Mouse (Mus musculus) frontal cortex, postnatal 36 days (tissue): ENCODE data around the gene Por.

Source experiments
- DNase-seq, 2 experiments: peaks; one replicate each; pipeline ENCODE4 v3.0.0; 2022; ENCODE audit warnings: low spot score in 2 of 2

Gene Por

DNA sequence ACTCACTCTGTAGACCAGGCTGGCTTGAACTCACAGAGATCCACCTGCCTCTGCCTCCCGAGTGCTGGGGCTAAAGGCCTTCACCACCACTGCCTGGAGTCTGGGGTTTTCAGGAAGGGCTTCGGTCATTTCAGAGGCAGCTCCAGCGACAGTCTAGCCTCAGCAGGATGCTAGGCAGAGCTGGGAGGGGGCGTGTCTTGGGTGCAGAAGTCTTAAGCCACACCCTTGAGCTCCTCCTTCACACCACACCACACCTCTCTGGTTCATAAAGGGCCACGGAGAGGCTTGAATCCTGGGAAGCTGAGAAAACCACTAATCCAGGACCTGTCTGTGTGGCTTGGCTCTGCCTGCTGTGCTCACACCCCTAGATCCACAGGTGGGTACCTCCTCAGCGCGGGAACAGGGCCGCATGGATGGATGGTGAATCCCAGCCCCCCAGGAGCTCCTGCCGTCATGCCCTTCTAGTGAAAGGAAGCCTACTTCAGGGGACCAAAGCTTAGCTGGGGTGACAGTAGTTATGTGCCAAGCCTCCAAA lies at the start of gene Por:
Por (plus strand) TSS at position 293 of the 535 bp plus-strand sequence.
- DNase-seq = no peak

DNA sequence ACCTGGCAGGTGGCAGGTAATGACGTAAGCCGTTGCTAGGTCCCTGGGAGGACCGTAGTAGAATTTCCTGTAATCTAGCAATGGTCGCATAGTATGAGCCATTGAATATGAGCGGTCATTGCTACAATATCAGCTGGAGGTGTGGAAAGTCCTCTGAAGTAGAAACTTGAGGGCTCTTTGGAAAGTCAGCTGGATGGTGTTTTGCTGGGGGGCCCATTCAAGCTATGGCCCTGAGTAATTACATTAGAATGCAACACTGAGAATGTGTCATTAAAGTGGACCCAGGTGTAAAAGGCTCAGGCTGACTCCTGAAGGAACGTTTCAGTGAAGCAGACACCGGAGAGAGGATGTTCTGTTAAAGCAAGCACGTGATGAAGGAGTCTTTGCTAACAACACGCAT lies 49.3 kb upstream of the Por start:
- DNase-seq = no peak

GRCm38 (mm10) chr5:135621725-135622124 lies 48.1 kb upstream of the Por start:
- DNase-seq = peak in 1 of 2 experiments; percentile 31

- no peak for DNase-seq
Measured at GRCm38 (mm10) chr5:135623006-135623563, 46.7 kb upstream of the Por start.

DNA sequence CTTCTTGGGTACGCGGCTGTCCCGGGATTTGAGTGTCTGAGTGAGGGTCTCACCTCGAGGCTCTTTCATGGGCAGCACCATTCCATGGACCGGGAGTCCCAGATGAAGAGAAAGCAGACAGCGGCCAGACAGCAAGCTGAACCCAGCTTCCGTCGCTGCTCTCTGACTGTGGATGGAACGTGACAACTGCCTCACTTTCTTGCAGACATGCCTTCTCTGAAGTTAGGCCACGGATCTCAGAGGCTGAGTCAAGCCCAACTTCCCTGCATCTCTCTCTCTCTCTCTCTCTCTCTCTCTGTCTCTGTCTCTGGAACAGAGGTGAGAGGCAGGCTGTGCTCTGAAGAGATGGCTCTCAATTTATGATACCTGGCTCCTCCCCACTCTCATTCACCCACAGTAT lies 40.9 kb upstream of the Por start:
- no peak for DNase-seq

DNA sequence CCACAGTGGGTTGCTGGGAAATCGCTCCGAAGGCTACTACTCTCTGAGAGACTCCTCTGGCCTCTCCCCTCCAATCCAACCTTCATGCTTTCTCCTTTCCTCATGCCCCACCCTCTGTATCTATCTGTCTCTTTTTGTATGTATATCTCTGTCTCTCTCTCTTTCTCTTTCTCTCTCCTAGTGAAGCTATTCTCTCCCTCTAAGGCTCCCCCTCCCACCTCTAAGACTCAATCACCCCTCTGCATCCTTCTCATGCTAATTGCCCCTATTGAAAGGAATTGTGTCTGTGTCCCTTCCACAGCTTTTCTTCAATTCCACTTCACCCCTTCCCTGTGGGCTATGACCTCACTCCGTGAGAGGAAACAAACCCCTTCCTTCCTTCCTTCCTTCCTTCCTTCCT lies 40.4 kb upstream of the Por start:
- DNase-seq = no peak

DNA sequence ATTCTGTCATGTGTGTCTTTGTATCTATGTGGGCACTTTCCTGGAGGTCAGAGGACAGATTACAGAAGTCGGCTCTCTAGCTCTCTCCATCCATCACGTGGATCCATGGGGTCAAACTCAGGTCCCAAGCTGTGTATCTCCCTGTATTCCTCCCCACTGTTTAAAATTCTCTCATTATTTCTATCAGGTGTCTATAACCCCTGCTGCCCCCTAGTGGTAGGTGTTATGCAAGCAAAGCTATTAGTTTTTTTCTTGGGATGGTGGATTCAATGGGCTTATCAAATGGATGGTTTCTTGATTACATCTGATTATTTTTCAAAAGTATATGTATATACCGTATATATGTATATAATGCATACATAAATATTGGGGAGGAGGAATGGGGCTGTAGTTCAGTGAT lies 39.2 kb upstream of the Por start:
- DNase-seq = peak; percentile 47 to 62

DNA sequence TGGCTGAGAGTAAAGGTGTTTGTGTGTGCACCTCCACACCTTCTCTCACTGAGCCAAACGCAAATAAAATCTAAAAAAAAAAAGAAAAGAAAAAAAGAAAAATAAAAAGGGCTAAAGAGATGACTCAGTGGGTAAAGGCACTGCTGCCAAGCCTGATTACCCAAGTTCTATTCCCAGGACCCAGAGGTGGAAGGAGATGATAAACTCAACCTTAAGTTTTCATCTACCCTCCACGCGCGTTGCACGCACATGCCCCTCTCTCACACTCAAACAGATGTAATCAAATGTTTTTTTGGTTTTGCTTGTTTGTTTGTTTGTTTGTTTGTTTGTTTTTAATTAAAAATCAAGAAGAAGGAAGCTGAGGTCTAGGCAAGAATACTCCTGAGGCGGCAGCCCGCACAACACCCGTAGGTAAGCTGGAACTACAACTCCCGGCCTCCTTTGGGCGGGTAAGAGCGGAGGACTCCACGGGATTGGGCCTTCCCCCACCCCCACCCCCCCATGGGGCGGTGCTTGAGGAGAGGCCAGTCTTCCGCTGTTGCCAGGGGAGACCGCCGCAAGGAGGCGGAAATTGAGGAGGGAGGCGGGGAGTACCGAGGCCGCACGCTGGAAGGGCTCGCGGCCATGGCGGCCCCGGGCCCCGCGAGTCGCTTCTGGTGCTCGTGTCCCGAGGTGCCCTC lies 37.6 kb upstream of the Por start, which contains the start of gene Rhbdd2:
Rhbdd2 (plus strand) TSS at position 502 of the 680 bp plus-strand sequence.
- DNase-seq = peak; percentile 94

DNA sequence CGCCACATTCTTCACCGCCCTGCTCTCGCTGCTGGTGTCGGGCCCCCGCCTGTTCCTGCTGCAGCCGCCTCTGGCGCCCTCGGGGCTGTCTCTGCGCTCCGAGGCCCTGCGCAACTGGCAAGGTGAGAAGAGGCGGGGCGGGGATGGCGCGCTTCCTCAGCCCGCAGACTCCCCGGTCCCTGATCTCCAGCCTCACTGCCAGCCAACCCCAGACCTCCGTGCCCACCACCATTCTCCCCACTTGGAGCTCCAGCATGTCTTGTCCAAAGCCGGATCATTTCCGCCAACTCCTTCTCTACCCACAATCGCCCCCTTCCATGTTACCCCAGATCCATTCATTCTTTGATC lies 37.1 kb upstream of the Por start:
- no peak for DNase-seq

GRCm38 (mm10) chr5:135639760-135640458 lies 29.9 kb upstream of the Por start:
- DNase-seq = no peak

- no peak for DNase-seq
Measured at GRCm38 (mm10) chr5:135640459-135640789, 29.4 kb upstream of the Por start.

DNA sequence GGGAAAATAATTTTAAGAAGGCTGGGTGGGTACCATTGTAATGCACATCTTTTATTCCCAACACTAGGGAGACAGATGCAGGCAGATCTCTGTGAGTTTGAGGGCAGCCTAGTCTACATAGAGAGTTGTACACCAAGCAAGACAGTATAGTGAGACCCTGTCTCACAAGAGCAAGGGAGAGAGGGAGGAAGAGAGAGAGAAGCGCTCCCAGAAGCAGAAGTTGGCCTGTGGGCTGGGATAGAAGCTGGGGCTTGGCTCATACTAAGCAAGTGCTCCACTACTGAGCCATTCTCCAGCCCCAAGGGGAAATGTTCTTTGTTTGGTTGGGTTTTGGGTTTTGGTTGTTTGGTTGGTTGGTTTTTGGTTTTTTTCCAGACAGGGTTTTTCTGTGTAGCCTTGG lies 28.8 kb upstream of the Por start:
- no peak for DNase-seq

- DNase-seq = no peak
Measured at GRCm38 (mm10) chr5:135642686-135643551, 26.9 kb upstream of the Por start.

GRCm38 (mm10) chr5:135643552-135643842 lies 26.3 kb upstream of the Por start:
- DNase-seq = no peak

- DNase-seq = no peak
Measured at GRCm38 (mm10) chr5:135643869-135644268, 26.0 kb upstream of the Por start.

DNA sequence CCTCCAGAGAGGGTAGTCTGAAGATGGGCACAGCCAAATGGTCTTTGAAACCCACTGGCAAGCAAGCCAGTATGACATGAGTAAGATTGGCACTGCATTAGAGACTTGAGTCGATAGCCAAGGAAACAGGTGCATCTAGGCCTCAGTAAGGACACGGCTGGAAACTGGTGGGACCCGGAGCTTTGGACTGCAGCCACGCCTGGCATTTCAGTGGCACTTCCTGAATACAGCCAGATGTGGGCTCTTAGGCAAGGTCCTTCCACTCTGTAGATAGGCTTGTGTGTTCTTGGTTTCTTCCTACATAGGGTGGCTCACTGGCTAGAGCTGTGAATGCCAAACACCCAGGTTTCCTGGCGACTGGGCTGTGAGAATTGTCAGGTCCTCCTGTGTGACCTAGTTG lies 24.5 kb upstream of the Por start:
- DNase-seq = no peak

- DNase-seq = no peak
Measured at GRCm38 (mm10) chr5:135646038-135646437, 23.8 kb upstream of the Por start.

GRCm38 (mm10) chr5:135648461-135649308 lies 21.1 kb upstream of the Por start:
- DNase-seq = no peak

- no peak for DNase-seq
Measured at GRCm38 (mm10) chr5:135649309-135649633, 20.6 kb upstream of the Por start.

- no peak for DNase-seq
Measured at GRCm38 (mm10) chr5:135651536-135651935, 18.3 kb upstream of the Por start.

GRCm38 (mm10) chr5:135653209-135653608 lies 16.6 kb upstream of the Por start:
- no peak for DNase-seq

DNA sequence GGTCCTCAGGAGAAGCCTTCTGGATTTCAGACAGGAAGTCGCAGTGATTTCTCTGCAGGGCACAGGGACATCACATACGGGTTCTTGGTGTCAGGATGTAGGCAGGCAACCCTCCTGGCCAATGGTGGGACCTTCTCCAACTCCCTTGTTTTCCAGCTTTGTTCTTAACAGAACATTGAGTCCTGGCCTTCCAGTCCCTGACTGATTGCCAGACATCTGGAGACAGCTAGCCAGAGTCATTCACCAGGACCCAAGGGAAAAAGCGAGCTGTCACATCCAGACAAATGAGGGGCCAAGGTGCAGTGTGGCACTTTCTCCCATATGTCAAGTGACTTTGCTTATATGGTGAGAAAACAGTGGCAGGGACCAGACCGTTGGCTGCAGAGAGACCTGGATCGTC lies 13.8 kb upstream of the Por start:
- no peak for DNase-seq
